Mouse (Mus musculus): ENCODE measurements around the gene Zcchc4.

Gene Zcchc4

GRCm38 (mm10) chr5:52799274-52799985 is 24.2 kb downstream of the Zcchc4 start:
- DNase-seq: no peak

GRCm38 (mm10) chr5:52805801-52806200 is 30.6 kb downstream of the Zcchc4 start:
- no peak for DNase-seq

DNA sequence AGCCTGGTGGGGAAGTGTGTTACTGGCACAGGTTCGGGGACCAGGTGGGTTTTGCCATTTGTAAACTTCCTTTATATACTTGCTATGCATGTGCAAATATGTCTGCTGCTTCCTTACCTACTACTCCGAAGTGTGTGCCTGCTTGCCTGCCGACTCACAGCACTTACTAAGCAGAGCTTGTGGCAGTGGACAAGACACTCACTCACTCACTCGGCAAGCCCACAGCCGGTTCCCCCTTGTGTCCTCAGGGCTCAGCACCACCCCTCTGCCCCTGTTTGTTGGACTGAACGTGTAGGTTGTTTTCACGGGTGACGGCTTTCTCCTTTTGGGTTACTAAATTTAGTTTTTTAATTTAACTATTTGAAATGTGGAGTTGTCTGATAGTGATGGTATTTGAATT is 31.1 kb downstream of the Zcchc4 start:
- no peak for DNase-seq

DNA sequence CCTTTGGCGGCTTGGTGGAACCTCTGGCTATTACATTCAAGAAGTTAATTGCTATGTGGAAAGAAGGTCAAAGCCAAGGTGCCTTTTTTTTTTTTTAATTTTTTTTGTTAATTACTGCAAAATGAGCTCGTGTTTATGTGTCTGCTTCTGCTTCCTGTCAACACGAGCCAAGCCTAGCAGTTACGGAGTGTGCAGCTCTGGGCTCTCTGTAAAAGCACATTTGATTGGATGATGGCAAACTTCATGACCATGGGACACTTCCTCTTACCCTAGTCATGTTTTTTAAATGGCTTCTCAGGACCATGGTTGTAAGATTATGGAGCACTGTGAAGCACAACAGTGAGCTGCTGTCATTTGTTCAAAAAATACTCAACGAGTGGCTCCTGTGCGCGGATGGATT is 31.8 kb downstream of the Zcchc4 start:
- DNase-seq: no peak

DNA sequence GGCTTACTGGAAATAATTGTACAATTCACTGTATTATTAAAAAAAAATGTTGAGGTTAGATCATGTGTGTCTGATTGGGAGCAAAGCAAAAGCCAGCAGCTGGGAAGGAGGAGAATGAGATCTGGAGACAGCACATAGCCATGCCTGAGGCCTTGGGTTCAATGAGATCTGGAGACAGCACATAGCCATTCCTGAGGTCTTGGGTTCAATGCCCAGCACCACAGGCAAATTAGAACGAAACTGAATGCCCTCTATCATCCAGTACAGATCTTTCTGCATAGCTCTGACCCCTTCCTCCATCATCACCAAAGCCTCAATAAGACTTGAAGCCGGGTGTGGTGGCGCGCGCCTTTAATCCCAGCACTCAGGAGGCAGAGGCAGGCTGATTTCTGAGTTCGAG is 35.2 kb downstream of the Zcchc4 start:
- DNase-seq: no peak

DNA sequence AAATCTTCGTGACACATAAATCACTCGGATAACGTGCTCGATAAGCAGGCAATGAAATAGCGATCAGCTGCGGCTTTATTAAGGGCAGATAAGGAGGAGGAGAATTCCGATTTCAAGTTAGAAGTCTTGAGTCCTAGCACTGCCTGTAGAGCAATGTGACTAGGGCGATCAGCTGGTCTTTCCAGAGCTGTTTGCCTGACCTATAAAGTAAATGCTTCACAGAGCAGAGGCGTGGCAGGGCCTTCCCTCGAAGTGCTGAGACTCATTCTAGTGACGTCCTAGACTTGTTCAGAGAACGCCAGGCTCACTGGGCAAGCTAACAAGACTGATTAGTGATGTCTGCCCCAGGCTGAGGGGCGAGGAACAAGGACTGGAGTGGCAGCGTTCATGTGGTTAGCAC is 35.8 kb downstream of the Zcchc4 start:
- no peak for DNase-seq

- no peak for DNase-seq
Observed at GRCm38 (mm10) chr5:52812456-52812855, 37.2 kb downstream of the Zcchc4 start.

DNA sequence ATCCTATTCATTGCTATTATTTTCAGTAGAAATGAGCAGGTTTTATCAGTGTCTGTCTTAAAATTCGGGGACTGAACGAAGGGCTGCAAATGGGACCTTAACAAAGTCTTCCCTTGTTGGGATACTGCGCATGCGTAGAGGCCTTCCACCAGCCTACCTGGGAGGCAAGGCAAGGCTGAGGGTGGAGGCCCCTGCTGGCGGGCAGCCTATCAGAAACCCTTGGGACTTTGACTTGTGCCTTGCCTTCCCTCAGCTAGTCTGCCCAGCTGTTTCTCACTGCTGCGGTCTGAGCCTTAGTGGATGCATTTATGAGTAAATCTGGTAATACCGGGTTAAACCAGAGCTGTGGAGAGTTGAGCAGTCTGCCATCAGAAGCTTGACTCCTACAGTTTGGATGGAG is 38.1 kb downstream of the Zcchc4 start:
- DNase-seq: no peak

DNA sequence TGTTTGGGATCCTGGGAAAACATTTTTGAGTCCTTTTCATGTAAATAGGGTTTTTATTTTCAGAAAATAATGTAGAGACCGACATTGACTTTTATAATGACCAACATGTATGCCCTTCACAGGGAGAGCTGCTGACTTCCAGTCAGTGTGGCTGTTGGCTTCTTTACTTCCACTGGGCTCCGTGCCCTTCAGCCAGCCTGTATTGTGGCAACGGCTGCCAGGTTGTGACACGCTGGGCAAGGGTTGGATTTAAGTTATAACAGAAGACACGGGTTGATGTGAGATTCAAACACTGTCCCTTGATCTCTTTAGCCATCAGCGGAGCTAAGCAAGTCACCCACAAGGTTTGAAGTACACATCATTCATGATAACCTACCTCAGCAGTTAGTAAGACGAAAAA is 43.5 kb downstream of the Zcchc4 start:
- DNase-seq: no peak

DNA sequence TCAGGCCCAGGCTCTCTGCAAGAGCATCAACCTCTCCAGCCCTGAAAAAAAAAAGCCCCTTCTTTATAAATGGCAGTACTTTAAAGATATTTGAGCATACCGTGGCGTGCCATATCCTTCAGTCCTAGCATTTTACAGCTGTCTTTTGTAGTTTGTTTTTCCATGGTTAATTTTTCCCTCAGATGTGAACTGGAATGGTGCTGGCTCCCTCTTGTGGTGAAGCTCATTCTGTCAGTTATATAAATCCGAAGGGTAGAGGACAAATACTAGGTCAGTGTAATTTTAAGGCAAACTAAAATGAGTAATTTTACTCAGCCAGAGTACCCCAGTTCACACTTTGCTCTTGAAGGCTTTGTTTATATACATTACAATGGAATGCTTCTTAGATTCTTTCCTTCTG is 46.5 kb downstream of the Zcchc4 start:
- peak; percentile 41 to 55 for DNase-seq

- no peak for DNase-seq
Observed at GRCm38 (mm10) chr5:52827923-52828322, 52.7 kb downstream of the Zcchc4 start.

GRCm38 (mm10) chr5:52833005-52833404 is 57.8 kb downstream of the Zcchc4 start:
- DNase-seq: peak; percentile 18 to 19

DNA sequence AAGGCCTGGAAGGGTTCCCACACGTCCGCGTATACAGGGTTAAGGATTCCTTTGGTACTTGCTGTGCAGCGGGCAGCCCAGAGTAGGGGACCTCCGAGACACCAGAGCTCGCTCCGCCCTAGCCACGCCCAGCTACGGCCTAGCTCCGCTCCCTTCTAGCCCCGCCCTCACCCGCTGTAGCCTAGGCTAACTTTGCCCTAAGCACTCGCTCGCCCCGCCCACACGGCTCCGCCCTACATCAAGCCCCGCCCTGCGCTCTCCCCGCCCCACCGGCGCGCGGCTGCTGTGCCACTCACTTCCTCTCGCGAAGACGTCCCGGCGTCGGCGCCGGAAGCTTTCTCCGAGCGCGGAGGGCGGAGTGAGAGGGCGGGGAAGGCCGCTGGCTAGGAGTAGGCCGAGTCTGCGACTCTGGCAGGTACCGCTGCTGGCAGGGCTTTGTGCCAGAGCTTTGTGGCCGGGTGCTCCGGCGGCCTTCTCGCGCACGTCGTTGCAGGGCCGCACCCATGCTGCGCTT is 58.6 kb downstream of the Zcchc4 start, which contains the start of gene Anapc4:
TSS of gene Anapc4 (plus strand) at position 252 of the 514 bp plus-strand sequence.
- peak; percentile 99 to 100 for DNase-seq

GRCm38 (mm10) chr5:52834386-52834785 is 59.2 kb downstream of the Zcchc4 start:
- DNase-seq: no peak

DNA sequence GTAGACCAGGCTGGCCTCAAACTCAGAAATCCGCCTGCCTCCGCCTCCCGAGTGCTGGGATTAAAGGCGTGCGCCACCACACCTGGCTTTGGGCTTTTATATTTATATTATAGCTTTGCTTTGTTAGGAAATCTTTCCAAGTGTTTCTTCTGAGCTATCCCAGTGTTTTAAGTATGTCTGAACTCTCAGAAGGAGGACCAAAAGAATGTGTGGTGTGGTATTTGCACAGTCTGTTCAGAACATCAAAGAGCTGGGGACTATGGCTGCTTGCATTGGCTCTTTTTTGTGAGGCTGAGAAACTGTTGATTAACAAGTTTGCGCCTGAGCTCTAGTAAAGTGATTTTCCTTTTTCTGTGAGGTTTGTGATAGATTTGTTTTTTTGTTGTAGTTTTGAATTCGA is 69.1 kb downstream of the Zcchc4 start:
- DNase-seq: no peak

DNA sequence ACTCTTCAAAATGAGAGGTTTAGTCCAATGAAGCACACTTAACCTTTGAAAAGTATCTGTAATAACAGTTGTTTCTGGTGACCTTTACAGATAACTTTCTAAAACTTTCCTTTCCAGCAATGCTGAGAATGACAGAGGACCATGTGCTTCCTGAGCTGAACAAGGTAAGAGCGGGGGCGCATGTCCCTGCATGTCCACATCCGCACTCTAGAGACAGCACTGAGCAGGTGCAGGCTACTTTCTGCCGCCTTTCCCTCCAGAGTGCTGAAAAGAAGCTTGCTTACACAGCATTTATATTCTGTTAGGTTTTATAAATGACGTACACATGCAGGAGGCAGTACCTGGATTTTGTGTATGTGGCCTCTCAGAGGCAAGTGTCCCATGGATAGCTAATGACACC is 80.5 kb downstream of the Zcchc4 start:
- DNase-seq: no peak

DNA sequence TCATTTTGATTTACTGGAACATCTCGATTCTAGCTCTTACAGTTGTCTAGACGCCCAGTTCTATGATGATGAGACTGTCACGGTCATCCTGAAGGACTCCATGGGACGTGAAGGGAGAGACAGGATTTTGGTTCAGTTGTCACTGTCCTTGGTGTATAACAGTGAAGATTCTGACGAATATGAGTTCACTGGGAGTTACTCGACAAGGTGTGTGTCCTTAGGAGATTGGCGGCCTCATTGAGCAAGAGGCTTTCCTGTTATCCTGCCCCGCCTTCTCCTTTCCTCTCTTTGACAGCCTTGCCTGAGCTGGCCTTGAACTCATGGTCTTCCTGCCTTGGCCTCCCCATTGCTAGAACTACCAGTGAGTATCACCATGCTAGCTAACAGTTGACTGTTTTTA is 89.2 kb downstream of the Zcchc4 start:
- DNase-seq: no peak

DNA sequence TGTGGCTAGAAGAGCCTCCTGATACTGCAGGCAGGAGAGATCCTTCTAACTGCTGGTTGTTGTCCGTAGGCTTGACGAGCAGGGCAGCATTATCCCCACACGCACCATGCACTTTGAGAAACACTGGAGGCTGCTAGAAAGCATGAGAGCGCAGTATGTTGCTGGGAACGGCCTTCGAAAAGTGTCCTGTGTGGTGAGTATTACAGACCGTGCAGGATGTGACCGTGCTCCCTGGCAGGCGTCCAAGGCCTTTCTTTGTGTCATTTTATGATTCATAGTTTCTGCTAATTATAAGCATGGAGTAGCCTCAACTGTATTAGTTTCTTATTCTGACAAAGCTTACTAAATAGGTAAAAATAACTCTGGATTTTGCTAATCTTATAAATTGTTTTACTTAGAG is 90.6 kb downstream of the Zcchc4 start:
- DNase-seq: peak; percentile 37 to 42

DNA sequence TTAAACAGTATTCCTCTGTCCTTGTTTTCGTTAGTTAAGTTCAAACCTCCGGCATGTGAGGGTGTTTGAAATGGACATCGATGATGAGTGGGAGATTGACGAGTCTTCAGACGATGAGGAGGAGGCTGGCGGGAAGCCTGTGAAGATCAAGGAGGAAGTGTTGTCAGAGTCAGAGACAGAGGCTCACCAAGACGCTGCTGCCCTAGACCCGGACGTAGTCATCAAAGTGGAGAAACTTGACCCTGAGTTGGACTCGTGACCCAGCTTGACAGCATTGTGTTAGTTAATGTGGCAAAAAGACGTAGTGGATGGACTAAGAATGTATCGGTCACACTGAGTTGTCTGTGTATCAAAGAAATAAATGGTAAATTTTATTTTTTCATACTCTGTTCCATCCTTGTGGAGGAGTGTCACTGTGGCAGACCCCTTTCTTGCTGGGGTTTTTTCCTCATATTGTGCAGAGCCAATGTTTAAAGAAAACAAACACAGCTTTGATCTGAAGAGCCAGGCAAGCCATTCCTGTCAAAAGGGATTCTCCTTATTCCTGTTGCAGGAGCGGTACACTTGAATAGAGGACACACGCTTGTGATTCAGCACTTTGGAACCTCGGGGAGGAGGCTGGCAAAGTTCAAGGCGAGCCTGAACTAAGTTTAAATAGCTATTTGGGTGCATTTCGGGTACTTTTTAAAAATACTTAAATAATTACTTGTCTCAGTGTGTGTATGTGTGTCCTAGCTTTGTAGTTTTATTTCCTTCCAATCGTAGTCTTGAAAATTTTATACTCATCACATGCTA is 91.3 kb downstream of the Zcchc4 start:
- DNase-seq: no peak

- no peak for DNase-seq
Observed at GRCm38 (mm10) chr5:52868918-52869703, 93.9 kb downstream of the Zcchc4 start.

DNA sequence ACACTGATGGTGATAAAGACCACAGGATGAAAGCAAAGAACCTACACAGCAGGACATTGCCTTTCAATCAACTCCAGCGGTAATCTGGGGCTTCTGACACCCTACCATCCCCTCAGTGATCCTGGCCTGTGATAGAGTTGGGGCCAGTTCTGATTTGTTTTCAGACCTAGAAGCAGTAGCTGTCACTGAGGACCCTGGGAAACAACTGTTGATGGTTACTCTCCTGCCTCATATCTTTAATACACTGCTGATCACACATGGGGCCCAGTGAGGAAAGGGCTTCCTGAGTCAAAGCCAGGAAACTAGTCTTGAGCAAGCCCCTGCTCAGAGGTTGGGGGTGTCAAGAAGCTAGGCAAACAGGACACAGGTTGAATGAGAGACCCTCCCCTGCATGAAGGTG is 96.3 kb downstream of the Zcchc4 start:
- DNase-seq: no peak

GRCm38 (mm10) chr5:52871986-52872385 is 96.8 kb downstream of the Zcchc4 start:
- DNase-seq: no peak
